Mouse (Mus musculus): ENCODE data around the gene Tyw5. TPM values are rescaled to one million over a fixed set of nuclear protein-coding genes. Genes with fewer than 3 reads are reported as not detected.

Gene Tyw5
- polyA plus RNA-seq, 1 experiment from 2014 or later = 28.7 TPM

DNA sequence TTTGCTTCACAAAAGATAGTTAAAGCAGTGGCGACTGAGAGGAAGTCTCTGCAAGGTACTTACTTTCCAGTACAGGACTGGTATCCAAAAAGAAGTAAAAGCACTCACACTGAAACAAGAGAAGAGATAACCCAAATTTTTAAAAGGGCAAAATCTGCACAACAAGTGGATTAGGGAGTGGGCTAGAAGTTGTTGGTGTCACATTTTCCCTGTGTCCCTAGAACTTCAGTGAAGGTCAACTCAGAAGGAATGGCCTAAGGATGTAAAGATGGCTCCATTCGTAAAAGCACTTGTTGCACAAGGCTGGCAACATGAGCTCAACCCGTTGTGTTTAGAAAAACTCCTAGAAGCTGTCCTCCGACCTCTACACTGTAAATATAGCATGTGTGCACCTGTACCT, 37.8 kb downstream of the Tyw5 start:
- Histone ChIP-seq H3K4me1 (ENCODE audit: control insufficient read depth, insufficient read depth, low read depth, low read length) (no peaks in the 10 kb centered on the region), H3K27me3 (replicated peaks; ENCODE audit: control insufficient read depth, insufficient read depth, low read length) (no peaks in the 10 kb centered on the region), H3K4me2 (ENCODE audit: low read length) (no peak overlapping the region), H3K9ac (ENCODE audit: low read depth, low read length) (no peak overlapping the region), H3K9me3 (ENCODE audit: control insufficient read depth, low read length) (no peaks in the 10 kb centered on the region), H3K4me3 (ENCODE audit: low read length) (no peak overlapping the region), H3K36me3 (ENCODE audit: control insufficient read depth, insufficient read depth, low read length) (no peaks in the 10 kb centered on the region), H3K27ac (ENCODE audit: low read depth, low read length) (no peak overlapping the region)
- no peak for ATAC-seq
- WGBS = 93% methylated on average over 4 of the region's 4 CpGs

DNA sequence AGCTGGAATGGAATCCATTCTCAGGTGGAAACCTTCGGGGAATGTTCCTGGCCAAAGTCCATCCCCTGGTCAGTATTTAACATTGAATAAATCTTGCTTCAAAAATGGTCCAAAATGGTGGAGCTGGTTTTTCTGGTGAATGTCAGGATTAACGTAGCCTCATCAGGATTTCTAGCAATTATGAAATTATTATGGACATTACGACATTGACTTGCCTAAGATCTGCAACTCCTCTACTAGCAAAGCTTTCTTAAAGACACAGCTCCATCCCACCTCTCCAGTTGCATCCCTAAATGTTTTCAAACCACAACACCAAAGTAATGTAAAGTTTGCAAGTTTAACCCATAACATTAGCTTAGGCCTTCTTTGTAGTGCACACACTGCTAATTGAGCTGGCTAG, 39.5 kb downstream of the Tyw5 start:
- H3K36me3 ChIP-seq (ENCODE audit: control insufficient read depth, insufficient read depth, low read length) = no peaks in the 10 kb centered on the region
- H3K9me3 ChIP-seq (ENCODE audit: control insufficient read depth, low read length) = no peaks in the 10 kb centered on the region
- no peak overlapping the region for H3K4me3 ChIP-seq (ENCODE audit: low read length)
- no peaks in the 10 kb centered on the region for H3K4me1 ChIP-seq (ENCODE audit: control insufficient read depth, insufficient read depth, low read depth, low read length)
- H3K27me3 ChIP-seq (replicated peaks; ENCODE audit: control insufficient read depth, insufficient read depth, low read length) = no peaks in the 10 kb centered on the region
- no peak overlapping the region for H3K4me2 ChIP-seq (ENCODE audit: low read length)
- H3K27ac ChIP-seq (ENCODE audit: low read depth, low read length) = no peak overlapping the region
- H3K9ac ChIP-seq (ENCODE audit: low read depth, low read length) = no peak overlapping the region
- 94% methylated on average over 3 of the region's 3 CpGs for WGBS
- ATAC-seq = no peak

DNA sequence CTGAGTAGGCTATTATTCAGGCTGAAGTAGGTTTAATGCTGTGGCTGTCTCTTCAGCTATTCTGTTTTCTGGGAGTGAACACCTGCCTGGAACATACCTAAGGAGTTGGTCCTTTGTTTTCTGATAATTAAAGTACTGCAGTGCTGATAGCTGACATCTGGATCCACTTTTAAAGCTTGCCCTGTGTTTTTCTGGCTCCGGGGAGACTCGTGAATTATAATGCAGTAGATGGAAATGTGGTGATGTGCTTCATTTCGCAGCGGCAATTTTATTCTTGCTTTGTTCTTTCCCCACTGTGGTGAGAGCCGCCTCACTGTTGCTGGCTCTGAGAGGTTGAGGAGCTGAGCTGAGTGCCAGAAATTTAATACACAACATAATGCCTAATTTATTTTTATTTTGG, 48.4 kb downstream of the Tyw5 start:
- H3K4me1 ChIP-seq (ENCODE audit: control insufficient read depth, insufficient read depth, low read depth, low read length) = no peaks in the 10 kb centered on the region
- no peaks in the 10 kb centered on the region for H3K9me3 ChIP-seq (ENCODE audit: control insufficient read depth, low read length)
- no peak for ATAC-seq
- H3K4me2 ChIP-seq (ENCODE audit: low read length) = no peak overlapping the region
- H3K36me3 ChIP-seq (ENCODE audit: control insufficient read depth, insufficient read depth, low read length) = no peaks in the 10 kb centered on the region
- H3K27ac ChIP-seq (ENCODE audit: low read depth, low read length) = no peak overlapping the region
- H3K9ac ChIP-seq (ENCODE audit: low read depth, low read length) = no peak overlapping the region
- H3K4me3 ChIP-seq (ENCODE audit: low read length) = no peak overlapping the region
- no peaks in the 10 kb centered on the region for H3K27me3 ChIP-seq (replicated peaks; ENCODE audit: control insufficient read depth, insufficient read depth, low read length)
- 67% methylated on average over 5 of the region's 5 CpGs for WGBS

DNA sequence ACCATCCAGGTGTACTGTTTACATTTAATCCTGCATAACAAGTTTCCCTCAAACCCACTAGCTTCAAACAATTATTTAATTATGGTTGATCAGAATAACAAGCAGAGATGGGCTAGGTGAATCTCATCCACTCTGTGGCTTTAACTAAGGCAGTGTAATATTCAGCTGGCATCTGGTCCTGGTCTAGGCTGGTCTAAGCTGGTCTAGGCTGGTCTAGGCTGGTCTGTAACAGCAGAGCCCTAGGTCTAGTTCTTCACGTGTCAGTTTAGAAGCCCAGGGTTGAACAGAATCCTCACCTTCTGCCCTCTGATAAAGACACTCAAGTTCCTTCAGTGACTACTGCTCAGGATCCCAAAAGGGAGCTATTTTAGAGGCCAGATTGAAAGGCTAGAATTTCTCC, 55.0 kb downstream of the Tyw5 start:
- no peak for ATAC-seq
- Histone ChIP-seq H3K4me3 (ENCODE audit: low read length) (no peak overlapping the region), H3K36me3 (ENCODE audit: control insufficient read depth, insufficient read depth, low read length) (no peaks in the 10 kb centered on the region), H3K9ac (ENCODE audit: low read depth, low read length) (no peak overlapping the region), H3K4me1 (ENCODE audit: control insufficient read depth, insufficient read depth, low read depth, low read length) (no peaks in the 10 kb centered on the region), H3K9me3 (ENCODE audit: control insufficient read depth, low read length) (no peaks in the 10 kb centered on the region), H3K27ac (ENCODE audit: low read depth, low read length) (no peak overlapping the region), H3K27me3 (replicated peaks; ENCODE audit: control insufficient read depth, insufficient read depth, low read length) (no peaks in the 10 kb centered on the region), H3K4me2 (ENCODE audit: low read length) (no peak overlapping the region)
- WGBS = 52% methylated on average over 1 of the region's 1 CpGs

DNA sequence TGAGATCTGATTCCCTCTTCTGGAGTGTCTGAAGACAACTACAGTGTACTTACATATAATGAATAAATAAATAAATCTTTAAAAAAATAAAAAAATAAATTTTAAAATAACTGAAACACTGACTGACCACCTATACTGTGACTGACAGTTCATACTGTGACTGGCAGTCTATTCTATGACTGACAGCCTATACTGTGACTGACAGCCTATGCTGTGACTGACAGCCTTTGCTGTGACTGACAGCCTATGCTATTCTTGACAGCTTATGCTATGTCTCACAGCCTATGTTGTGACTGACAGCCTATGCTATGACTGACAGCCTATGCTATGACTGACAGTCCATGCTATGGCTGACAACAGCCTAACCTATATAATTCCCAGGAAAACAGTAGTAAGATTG, 59.4 kb downstream of the Tyw5 start:
- Histone ChIP-seq H3K27me3 (replicated peaks; ENCODE audit: control insufficient read depth, insufficient read depth, low read length) (no peaks in the 10 kb centered on the region), H3K4me1 (ENCODE audit: control insufficient read depth, insufficient read depth, low read depth, low read length) (no peaks in the 10 kb centered on the region), H3K9ac (ENCODE audit: low read depth, low read length) (no peak overlapping the region), H3K4me3 (ENCODE audit: low read length) (no peak overlapping the region), H3K27ac (ENCODE audit: low read depth, low read length) (no peak overlapping the region), H3K4me2 (ENCODE audit: low read length) (no peak overlapping the region), H3K36me3 (ENCODE audit: control insufficient read depth, insufficient read depth, low read length) (no peaks in the 10 kb centered on the region), H3K9me3 (ENCODE audit: control insufficient read depth, low read length) (no peaks in the 10 kb centered on the region)
- ATAC-seq = no peak

DNA sequence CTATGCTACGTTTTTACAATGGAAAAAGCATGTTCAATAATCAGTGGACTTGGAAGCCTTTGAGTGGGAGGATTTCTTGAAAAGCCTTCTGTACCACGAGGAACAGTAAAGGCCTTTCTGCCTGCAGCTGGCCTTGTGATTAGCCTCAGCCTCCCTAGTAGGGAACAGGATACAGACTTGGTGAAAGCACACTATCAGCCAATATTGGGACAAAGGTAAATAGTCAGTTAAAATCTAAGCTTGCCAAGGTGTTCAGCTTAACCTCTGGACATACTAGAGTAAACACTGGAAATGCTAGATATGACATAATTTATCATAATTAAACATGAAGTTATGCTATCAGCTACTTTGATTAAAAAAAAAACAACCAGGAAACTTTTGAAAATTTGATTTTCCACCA, 65.7 kb downstream of the Tyw5 start:
- Histone ChIP-seq H3K27me3 (replicated peaks; ENCODE audit: control insufficient read depth, insufficient read depth, low read length) (no peaks in the 10 kb centered on the region), H3K4me2 (ENCODE audit: low read length) (no peak overlapping the region), H3K27ac (ENCODE audit: low read depth, low read length) (no peak overlapping the region), H3K4me1 (ENCODE audit: control insufficient read depth, insufficient read depth, low read depth, low read length) (no peaks in the 10 kb centered on the region), H3K4me3 (ENCODE audit: low read length) (no peak overlapping the region), H3K36me3 (ENCODE audit: control insufficient read depth, insufficient read depth, low read length) (no peaks in the 10 kb centered on the region), H3K9ac (ENCODE audit: low read depth, low read length) (no peak overlapping the region), H3K9me3 (ENCODE audit: control insufficient read depth, low read length) (no peaks in the 10 kb centered on the region)
- 17% methylated on average over 2 of the region's 2 CpGs for WGBS
- ATAC-seq = no peak

DNA sequence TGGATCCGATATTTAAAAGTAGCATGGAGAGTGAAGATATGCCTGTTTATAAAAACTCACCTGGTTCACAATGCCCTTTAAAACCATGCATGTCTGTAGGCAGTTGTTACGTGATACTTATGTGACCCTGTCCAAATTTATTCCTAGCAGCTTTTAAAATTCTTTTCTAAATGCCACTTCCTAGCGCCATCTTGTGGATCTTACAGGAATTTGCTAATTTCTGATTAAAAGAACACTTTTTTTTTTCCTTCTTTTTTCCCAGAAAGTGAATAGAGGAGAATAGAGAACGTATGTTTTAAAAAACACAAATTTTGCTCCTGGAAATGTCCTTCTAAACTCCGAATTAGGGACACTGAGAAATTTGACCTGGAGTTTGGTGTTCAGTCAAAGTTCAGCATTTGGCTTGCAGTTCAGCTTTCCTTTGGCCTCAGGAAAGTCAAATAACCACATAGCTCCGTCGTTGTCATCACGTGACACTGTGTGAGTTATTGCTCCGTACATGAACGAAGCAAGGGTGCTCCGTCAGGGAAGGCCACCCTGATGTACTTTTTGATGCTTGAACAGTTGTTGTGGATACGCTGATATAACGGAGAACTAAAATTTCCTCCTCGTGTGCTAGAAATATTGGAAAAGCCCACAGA, 67.6 kb downstream of the Tyw5 start:
- 58% methylated on average over 14 of the region's 14 CpGs for WGBS
- H3K4me2 ChIP-seq (ENCODE audit: low read length) = no peak overlapping the region
- no peaks in the 10 kb centered on the region for H3K9me3 ChIP-seq (ENCODE audit: control insufficient read depth, low read length)
- no peaks in the 10 kb centered on the region for H3K36me3 ChIP-seq (ENCODE audit: control insufficient read depth, insufficient read depth, low read length)
- no peaks in the 10 kb centered on the region for H3K27me3 ChIP-seq (replicated peaks; ENCODE audit: control insufficient read depth, insufficient read depth, low read length)
- ATAC-seq = no peak
- no peaks in the 10 kb centered on the region for H3K4me1 ChIP-seq (ENCODE audit: control insufficient read depth, insufficient read depth, low read depth, low read length)
- H3K27ac ChIP-seq (ENCODE audit: low read depth, low read length) = no peak overlapping the region
- H3K4me3 ChIP-seq (ENCODE audit: low read length) = no peak overlapping the region
- no peak overlapping the region for H3K9ac ChIP-seq (ENCODE audit: low read depth, low read length)

Other genes with a start within 250 kb of the Tyw5 start
- 21.3 and 24.3 TPM in 2 replicates for gene 1700066M21Rik, start 29.5 kb downstream of the Tyw5 start, polyA plus RNA-seq (2015; fragmentation: Nextera tagmentation; extraction: Ambion mirVana)
- gene Maip1, start 773 bp downstream of the Tyw5 start, polyA plus RNA-seq (2015; fragmentation: Nextera tagmentation; extraction: Ambion mirVana) = 15.8 and 16.6 TPM in 2 replicates

Data from hindbrain, embryonic 16.5 days (tissue).